Mouse (Mus musculus): Measurements from ENCODE around the gene Enpep.

Gene Enpep

GRCm38 (mm10) chr3:129238664-129239258, 93.8 kb downstream of the Enpep start:
- DNase-seq (ENCODE audit: low read depth): no peak

- DNase-seq (ENCODE audit: low read depth): no peak
Measured at GRCm38 (mm10) chr3:129238010-129238409, 94.5 kb downstream of the Enpep start.

GRCm38 (mm10) chr3:129227331-129227730, 105.2 kb downstream of the Enpep start:
- no peak for DNase-seq (ENCODE audit: low read depth)

DNA sequence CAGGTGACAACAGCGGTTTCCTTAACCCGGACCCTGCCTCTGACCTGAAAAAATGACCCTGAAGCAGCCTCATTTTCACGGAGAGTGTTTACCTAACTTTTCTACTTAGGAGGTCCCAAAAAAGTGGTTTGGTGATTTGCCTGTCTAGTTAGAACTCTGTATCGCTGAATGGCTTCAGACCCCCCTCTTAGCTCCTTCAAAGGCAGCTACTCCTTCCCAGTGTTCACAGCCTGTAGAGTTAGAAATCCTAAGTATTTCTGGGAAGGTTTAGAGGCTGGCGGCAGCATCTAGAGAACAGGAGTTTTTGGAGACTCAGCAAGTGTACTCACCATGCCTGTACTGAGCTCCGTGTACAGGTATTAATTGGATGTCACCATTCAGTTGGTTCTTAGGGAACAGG, 105.8 kb downstream of the Enpep start:
- no peak for DNase-seq (ENCODE audit: low read depth)

DNA sequence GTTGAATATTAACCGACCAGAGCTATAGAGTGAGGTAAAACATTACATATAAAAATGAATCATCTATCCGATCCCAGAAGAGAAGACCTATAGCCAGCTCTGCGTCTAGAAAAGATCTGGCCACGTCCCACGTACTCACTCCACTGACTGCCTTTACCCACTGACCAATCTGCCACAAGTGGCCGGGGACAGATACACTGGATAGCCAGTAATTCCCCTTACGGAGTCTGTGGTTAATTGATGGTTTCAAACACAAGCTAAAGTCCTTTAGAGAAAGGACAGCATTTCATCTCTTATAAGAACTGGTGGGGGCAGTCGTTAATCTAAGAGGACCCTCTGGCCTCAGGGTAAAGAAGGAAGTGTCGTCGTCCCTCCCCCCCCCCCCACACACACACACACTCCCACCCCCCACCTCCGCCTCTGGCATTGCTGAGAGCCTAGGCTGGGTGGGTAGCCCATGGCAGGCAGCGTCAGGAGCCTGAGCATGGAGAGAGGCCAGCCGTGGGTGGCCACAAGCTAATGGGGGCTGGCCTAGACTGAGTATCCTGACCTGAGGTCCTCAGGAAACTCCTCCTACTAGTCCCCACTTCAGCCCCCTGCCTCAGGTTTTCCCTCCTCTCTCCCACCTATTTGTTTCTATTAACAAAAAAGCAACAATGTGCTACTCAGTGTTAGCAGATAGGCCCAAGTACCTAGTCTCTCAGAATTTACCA, 106.8 kb downstream of the Enpep start:
- no peak for DNase-seq (ENCODE audit: low read depth)

GRCm38 (mm10) chr3:129224806-129225576, 107.5 kb downstream of the Enpep start:
- DNase-seq (ENCODE audit: low read depth): no peak

DNA sequence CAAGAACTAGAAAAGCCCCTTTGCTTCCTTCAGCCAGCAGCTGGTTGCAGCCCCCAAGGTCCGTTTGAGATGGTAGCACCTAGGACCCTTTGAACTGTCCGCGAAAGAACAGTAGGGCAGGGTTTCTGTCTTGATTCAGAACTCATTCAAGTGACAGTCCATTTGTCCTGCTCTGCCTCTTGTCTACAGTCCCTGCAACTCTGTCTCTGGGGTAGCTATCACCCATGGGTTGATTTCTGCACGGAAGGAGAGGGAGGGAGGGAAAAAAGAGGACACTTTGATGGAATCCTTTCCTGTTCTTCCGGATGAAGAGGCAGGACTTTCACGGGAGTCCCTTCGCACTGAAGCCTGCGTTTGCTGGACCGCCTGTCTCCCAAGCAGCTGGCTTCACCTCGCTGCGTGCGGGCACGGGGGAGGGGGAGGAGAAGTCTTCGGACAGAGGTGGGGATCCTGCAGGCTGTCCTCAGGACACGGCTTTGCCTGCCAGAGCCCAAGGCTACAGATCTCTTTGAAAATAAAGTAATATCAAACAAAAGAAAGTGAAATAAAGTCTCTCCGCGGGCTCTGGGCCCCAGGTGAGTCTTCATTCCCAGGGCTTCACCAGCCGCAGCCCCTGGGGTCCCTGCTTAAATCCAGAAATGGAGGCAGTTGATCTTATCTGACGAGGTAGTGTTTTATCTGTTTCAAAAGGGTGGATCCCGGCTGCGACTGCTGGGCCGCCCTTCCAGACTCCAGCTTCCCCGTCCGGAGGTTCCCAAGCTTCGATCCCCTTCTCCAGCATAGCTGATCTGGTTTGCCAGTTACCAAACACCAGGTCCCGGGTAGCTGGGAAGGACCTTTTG, 108.3 kb downstream of the Enpep start:
- DNase-seq (ENCODE audit: low read depth): no peak

DNA sequence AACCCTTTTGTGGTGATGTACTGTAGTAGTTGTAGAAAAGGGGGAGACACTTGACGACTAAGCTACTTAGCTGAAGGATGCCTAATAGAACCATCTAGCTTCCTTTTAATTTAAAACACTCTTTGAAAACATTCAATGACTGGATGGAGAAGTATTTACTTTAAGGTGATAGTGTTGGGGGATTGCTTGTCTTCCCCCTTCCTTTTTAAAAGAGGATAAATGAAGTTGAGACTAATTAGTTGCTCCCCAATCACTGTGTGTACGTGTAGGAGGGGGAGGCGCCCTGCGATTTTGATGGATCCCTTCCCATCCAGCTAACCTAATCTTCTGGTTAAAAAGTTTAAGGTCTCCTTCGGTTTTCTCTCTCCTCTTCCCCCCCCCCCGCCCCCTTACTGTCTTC, 109.1 kb downstream of the Enpep start:
- DNase-seq (ENCODE audit: low read depth): no peak

DNA sequence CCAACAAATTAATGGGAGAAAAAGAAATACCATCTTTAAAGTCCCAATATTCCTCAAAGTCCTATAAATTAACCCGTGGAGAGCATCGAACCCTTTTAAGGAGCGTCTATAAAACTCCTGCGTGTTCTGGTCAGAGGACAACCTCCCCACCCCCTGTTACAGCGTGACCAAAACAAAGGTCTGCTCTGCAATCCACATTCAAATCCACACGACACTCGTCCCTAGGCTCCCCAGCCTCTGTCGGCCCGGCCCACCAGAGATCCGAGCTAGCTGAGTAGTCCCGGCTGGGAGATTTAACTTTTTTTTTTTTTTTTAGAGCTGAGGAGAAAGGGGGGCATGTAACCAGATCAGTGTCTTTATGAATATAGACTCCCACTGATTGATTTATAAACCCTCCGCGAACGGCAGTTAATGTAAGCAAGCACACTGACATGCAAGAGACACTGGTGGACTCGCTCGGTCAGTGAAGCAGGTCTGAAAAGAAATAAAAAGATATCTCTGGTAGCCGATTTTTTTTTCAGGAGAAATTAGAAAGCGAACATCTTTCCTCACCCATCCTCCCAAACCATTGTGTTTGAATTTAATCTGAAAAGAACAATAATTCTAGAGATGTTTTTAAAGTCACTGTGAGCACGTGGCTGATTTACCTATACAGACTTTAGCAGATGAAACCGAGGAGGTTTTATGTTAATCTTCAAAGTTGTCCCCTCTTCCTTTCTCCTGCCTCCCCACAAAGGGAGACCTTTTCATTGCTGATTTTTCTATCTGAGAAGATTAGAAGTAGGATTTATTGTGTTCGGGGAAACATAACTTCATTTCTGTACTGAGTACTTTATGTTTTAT, 109.9 kb downstream of the Enpep start:
- no peak for DNase-seq (ENCODE audit: low read depth)

DNA sequence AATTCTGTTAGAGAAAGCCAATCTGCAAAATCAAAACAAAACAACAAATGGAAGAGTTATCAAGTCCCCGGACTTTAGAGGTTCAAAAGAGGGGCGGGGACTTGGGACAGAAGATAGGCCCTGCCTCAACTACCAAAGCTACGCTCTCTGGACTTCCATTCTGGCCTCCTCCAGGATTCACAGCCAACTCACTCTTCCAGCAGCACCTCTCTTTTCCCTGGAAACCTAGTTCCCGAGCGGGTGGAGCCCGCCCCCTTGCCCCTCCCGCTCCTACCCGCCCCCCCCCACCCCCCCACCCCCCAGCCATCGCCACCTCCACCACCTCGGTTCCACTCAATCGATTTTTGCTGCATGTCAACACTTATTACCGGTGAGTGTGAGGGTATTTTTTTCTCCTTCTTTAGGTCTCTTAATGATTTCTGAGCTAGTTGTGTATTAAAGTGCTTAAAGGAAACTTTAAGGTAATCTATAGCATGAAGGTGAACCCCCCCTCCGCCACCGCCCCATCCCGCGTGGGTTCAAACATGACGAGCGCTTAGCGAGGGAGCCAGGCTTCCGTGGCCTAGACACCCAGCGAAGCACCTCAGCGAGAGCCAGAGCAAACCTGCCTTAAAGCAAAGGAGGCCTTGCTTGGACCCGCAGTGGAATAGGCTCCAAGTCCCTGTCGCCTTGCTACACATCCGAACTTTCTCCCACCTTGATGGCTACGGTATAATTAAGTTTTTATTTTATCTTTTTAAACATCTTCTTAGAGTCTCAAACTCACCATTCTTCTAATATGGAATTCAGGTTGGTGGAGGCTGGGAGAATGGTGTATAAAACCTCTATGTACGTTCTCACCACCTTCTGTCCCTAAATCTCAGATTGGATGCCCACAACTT, 110.9 kb downstream of the Enpep start:
- DNase-seq (ENCODE audit: low read depth): no peak

DNA sequence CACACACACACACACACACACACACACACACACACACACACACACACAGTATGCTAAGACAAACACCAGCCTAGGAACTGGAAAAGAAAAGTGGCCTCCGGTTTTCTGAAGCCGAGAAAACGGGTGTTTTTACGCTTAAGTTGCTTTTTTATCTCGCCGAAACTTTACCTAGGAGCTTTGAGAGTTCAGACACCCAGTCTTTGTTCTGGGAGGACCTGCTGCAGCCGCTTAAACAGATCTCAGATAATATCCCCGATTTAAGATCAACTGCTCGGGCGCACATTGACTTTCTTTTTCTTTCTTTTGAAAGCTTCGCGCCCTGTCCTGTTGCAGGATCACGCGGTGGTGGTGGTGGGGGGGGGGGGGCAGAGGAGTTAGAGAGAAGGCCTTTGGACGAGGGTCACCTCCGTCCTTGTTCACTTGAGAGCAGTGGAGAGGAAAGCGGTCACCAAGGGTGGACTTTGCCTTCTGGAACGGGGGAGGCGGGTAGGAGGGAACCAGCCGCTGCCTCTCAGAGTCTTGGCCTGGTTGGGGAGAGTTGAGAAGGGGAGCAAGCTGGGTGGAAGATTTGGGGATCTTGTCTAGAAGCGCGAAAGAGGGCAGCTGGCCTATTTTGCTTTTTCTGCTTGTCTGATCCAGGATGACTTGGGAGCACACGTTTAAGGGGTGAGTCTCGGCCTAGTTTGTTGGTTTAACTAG, 111.7 kb downstream of the Enpep start:
- DNase-seq (ENCODE audit: low read depth): no peak

- DNase-seq (ENCODE audit: low read depth): no peak
Measured at GRCm38 (mm10) chr3:129220086-129220670, 112.3 kb downstream of the Enpep start.

All from naive thymus-derived CD4-positive, alpha-beta T cell, adult 2 months (primary cell).